Mouse (Mus musculus): ENCODE data around the gene Col23a1.
A peak's percentile ranks its signal among the peaks of the same experiment; 100 is the strongest.

The Col23a1 gene

GRCm38 (mm10) chr11:51499776-51500175, 210.1 kb downstream of the Col23a1 start:
- no peak for DNase-seq

DNA sequence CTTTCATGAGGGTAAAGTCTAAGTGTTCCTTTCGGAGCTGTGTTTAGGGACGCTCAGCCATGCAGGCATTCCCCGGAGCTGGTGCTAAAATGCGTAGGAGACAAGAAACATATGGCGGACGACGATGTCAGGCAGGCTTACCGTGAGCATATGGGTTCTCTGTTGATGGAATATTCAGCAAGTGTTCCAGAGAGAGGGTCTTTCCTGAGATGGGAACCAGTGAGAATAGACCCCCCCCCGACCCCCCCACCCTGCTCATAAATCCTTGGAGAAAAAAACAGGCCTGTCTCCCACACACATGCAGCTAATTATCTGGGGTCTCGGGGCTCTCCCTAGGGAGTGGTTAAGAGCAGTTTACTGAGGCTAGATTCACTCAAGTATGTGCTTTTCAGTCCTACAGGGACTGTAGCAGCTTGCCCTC, 212.7 kb downstream of the Col23a1 start:
- DNase-seq, result peak; percentile 5

DNA sequence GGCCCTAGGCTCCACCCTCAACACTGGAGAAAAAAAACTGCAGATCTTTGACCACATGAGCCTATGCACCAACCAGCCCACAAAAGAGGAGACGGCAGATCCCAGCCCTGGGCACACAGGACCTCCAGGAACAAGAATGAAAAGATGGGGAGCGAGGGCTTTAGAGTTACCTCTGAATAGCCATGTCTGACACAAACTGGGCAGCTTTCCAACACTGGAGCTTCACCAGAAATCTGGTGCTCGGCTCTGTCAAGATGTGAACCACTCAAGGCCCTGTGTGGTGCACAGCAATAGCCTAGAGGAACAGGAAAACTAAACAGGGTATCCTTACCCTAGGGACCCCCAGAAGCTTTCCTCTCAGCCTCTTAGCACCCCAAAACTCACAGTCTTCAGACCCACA, 215.2 kb downstream of the Col23a1 start:
- no peak for DNase-seq

DNA sequence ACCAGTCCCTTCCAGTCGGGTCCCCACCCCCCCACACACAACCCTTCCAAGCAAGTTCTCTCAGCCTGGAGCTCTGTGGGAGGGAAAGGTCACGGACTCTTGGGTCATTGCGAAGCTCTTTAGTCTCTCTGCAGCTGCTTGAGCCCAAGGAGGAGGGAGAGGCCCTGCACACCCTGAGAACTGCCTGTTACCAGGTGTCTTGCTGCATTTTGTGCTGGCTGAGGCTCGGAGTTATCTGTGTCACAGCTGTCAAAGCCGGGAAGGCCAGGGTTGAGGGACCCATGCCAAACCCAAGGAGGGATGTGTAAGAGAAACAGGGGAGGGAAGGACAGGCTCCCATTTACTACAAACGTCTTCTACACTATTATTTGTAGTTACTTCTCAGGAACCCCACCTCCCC, 218.3 kb downstream of the Col23a1 start:
- no peak for DNase-seq

DNA sequence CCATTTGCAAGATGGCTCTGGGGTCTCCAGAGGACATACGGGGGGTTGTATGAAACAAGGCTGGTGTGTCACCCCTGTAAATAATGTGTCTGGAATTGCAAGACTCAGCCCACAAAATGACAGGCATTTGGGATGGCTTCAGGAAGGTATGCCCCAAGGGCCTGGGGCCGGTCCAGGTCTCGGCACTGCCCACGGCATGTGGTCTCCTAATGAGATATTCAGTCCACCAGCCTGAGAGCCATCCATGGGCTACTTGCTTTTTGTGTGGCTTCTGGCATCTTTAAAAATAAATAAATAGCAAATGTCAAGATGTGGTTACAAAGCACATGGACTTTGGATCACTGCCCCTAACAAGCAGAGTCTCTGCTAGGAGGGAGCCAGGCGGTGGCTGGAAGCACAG, 219.5 kb downstream of the Col23a1 start:
- no peak for DNase-seq

DNA sequence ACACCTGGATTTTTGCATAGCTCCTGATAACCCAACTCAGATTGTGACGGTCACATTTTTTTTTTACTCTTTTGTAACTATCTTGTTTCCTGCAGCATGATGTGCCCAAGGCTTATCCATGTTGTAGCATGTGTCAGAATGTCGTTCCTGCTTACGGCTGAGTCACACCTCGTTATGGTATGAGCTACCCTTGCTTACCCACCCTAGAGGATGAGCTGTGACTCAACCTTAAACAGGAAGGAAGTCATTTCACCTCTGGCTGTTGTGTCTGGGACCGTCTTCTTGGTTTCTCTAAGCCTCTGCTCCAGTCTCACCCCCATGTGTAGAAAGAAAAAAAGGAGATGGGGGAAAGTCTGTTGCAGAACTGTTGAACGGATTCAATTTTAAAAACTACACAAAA, 223.3 kb downstream of the Col23a1 start:
- DNase-seq, result no peak

GRCm38 (mm10) chr11:51515346-51515745, 225.6 kb downstream of the Col23a1 start:
- DNase-seq, result no peak

- no peak for DNase-seq
These were observed 228.4 kb downstream of the Col23a1 start for GRCm38 (mm10) chr11:51518100-51518499.

DNA sequence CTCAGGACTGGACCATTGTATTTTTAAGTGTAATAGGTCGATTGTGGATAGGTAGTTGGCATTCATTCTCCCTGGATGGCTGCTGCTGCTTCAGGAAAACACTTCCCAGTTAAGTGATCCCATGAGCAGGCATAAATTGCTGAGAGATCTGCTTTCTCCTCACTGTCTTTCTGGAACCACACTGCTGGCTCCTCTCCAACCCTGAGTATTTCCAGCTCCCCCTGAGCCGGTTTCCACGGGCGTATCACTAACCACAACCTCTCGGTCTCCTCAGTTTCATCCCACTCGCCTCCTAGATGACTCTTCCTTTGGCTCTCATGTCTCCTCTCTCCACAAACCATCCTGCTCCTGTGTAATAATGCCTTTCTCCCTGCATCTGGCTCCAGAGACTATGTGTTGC, 228.9 kb downstream of the Col23a1 start:
- DNase-seq, result no peak

DNA sequence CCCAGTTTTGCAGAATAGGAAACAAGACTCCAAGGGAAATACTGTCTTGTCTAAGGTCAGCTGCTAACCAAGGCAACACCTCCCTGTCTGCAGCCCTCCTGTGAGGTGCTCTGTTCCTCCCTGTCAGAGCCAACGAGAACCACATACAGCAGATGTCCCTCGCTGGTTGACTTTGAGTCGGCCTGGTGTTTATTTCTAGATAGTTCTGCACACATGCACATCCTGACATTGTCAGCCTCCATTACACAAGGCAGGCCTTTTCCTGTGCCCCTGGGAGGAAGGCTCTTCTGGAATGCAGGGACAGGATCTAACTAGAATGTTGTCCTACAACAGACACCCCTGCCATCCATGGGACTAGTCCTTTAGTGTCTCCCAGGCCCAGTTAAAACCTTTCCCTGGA, 231.7 kb downstream of the Col23a1 start:
- DNase-seq, result no peak

DNA sequence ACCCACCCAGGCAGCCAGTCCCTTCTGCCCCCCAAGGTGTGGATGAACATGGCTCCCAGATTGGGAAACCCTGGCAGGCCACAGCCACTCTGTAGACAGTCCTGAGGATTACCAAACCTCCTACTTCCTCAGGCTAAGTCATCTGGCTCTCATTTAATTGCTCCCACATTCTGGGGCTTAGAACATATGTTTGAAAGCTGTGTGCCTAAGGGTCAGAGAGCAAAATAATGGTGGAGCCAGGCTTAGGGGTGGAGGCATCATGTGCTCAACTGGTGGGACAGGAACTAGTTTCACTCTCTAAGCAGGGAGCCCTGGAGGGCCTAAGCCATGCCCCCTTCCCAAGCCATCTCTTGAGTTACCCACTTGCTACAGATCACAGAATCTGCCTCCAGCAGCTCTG, 233.5 kb downstream of the Col23a1 start:
- DNase-seq, result no peak

- no peak for DNase-seq
These were observed 233.9 kb downstream of the Col23a1 start for GRCm38 (mm10) chr11:51523625-51524024.

DNA sequence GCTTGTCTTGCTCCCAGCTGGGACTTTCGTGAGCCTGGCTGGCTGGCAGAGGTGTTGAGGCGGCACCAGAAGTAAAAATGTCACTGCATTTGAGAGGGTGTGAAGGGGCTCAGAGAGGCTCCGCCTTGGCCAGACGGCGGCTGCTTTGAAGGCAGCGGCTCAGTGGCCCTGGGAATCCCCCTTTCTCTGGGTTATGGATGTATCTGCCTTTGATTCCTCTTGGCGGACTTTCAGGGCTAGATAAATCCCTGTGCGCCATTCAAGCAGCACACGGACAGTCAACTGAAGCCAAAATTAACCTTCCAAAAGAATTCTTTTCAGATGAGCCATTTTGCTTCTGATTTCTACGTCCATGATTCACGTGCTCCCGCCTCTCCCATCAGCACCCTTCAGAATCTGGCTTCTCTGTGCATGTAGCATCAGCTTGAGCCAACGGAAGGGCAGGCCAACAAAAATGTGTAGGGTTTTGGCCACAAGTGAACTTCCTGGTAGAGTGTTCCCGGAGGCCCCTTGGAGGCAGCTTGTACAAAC, 237.0 kb downstream of the Col23a1 start:
- DNase-seq, result no peak

DNA sequence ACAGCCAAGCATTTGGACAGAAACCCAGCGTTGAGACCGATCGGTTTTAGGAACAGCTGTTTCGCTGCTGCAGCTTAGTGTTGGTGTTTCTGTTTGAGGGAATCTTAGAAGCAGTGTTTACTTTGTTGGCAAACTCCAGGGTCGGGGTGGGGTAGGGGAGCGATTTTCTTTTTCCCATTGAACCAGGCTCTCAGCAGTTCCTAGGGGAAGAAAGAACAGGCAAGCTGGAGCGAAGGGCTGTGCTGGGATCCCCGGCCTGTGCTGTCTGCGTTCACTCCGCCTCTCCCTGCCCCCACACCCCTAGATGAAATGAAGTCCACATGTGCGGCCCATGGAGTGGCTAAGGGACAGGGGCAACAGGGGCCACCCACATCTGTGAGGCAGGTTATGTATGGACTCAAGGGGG, 243.4 kb downstream of the Col23a1 start:
- DNase-seq, result no peak

DNA sequence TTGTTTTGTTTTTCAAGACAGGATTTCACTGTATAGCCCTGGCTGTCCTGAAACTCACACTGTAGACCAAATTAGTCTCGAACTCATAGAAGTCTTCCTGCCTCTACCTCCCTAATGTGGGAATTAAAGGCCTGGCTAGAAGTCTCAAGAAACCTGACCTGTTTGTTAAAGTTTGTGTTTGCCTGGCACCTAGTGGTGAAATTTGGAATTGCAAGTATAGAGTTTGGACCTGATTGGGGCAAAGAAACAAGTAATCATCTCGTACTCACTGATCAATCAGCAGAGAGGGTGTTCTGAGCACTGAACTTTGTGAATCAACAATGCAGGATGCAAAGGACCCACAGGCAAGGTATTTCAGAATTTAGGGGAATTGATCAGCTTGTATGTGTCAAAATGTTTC, 244.6 kb downstream of the Col23a1 start:
- DNase-seq, result peak; percentile 37

GRCm38 (mm10) chr11:51538388-51538787, 248.7 kb downstream of the Col23a1 start:
- no peak for DNase-seq

GRCm38 (mm10) chr11:51538919-51539758, 249.4 kb downstream of the Col23a1 start:
- no peak for DNase-seq

GRCm38 (mm10) chr11:51539759-51540282, 250.1 kb downstream of the Col23a1 start:
- DNase-seq, result peak; percentile 95

DNA sequence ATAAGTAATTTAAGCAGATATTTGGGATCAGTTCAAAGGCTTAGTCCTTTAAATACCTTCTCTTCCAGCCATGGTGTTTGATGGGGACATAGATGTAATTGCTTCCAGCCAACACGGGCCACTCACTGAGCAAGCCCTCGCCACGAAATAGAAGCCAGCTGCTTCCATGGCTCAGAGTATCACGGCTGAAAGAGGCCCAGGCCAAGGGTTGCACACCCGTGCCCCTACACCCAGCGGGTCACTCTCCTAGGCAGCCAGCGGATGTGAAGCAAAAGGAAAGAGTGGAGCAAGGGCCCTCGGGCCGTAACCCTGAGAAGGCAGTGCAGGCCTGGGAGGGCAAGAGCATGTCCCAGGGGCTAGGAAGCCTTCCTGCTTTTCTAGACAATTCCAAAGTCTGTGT, 252.7 kb downstream of the Col23a1 start:
- DNase-seq, result no peak

GRCm38 (mm10) chr11:51543487-51544050, 253.8 kb downstream of the Col23a1 start:
- no peak for DNase-seq

- no peak for DNase-seq
These were observed 254.7 kb downstream of the Col23a1 start for GRCm38 (mm10) chr11:51544413-51544812.

GRCm38 (mm10) chr11:51545811-51546210, 256.1 kb downstream of the Col23a1 start:
- no peak for DNase-seq

GRCm38 (mm10) chr11:51551253-51551652, 261.5 kb downstream of the Col23a1 start:
- DNase-seq, result no peak

DNA sequence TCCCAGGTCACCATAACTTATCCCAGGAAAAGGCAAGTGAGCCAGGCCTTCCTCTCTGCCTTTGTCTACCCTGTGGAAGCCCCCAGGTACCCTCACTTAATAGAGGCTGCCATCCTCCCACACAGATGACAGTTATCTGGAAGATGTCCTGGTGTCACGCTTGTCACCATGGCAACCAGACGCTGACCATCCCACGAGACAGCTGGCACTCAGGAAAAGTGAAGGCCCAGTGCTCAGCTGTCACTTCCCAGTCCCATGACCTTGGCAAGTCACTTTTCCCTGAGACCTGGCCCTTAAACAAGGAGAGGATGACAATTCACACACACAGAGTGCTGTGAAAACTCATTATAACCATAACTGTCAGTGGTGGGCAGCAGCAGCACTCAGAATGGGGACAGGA, 262.4 kb downstream of the Col23a1 start:
- DNase-seq, result no peak
